10 mouse cellular contexts compared by ENCODE assay signal in genomic region chr5:125005871-125006652, GRCm38 (mm10). TPM values are rescaled to one million over a fixed set of nuclear protein-coding genes. Genes with fewer than 3 reads are reported as not detected.
DNase-seq lines count a peak whose midpoint lies in the region; ATAC-seq lines count a peak whose summit lies in the region.
"Had no signal": no experiment of that assay in that cellular context is flagged by ENCODE, and none has a peak within 500 bp of the region (broad histone marks: within the 10 kb centered on the region; RNA-seq: fewer than 3 reads in every experiment).

No protein-coding gene starts in this region.

- 0 out of 2 replicates have a peak overlapping the region, but pooled peaks have one; percentile 36 for H3K27ac ChIP-seq in heart, embryonic 13.5 days (replicated peaks)
- no peak overlapping the region for H3K27ac ChIP-seq in kidney, embryonic 14.5 days (ENCODE audit: low read depth, low read length)
- no peak overlapping the region for H3K27ac ChIP-seq in embryonic facial prominence, embryonic 14.5 days (replicated peaks; ENCODE audit: low read depth, low read length)
- H3K27ac ChIP-seq: kidney, postnatal 0 days had no signal

- H3K9ac ChIP-seq in heart, embryonic 13.5 days: peak overlapping the region; percentile 45; the same call in 1 of the 2 replicates
- no peak overlapping the region for H3K9ac ChIP-seq in kidney, embryonic 14.5 days (ENCODE audit: low read depth, low read length)
- no peak overlapping the region for H3K9ac ChIP-seq in embryonic facial prominence, embryonic 14.5 days (ENCODE audit: low read depth, low read length)

- peaks cover 18% of the 10 kb centered on the region for H3K36me3 ChIP-seq in heart, embryonic 13.5 days
- peaks cover 3% of the 10 kb centered on the region; the same call in 1 of the 2 replicates for H3K36me3 ChIP-seq in kidney, embryonic 14.5 days (ENCODE audit: control insufficient read depth, insufficient read depth, low read length)
- peaks cover 17% of the 10 kb centered on the region; the same call in 1 of the 2 replicates for H3K36me3 ChIP-seq in embryonic facial prominence, embryonic 14.5 days (ENCODE audit: control insufficient read depth, insufficient read depth, low read length)

- H3K4me2 ChIP-seq in heart, embryonic 13.5 days: peak overlapping the region; percentile 42
- no peak overlapping the region for H3K4me2 ChIP-seq in kidney, embryonic 14.5 days (replicated peaks; ENCODE audit: low read depth, low read length)
- peak overlapping the region; percentile 78 for H3K4me2 ChIP-seq in embryonic facial prominence, embryonic 14.5 days (ENCODE audit: low read depth, low read length)

- 39% methylated on average over 9 of the region's 9 CpGs for WGBS in heart, embryonic 13.5 days
- WGBS in kidney, embryonic 14.5 days: 70% methylated on average over 9 of the region's 9 CpGs
- 52% methylated on average over 9 of the region's 9 CpGs for WGBS in embryonic facial prominence, embryonic 14.5 days

- H3K9me3 ChIP-seq in heart, embryonic 13.5 days: no peaks in the 10 kb centered on the region
- no peaks in the 10 kb centered on the region for H3K9me3 ChIP-seq in kidney, embryonic 14.5 days (ENCODE audit: control insufficient read depth, low read length)
- no peaks in the 10 kb centered on the region for H3K9me3 ChIP-seq in embryonic facial prominence, embryonic 14.5 days (ENCODE audit: control insufficient read depth, low read length)

- H3K4me1 ChIP-seq in heart, embryonic 13.5 days: peaks cover 52% of the 10 kb centered on the region
- H3K4me1 ChIP-seq in kidney, embryonic 14.5 days (ENCODE audit: control insufficient read depth, insufficient read depth, low read length): peaks cover 9% of the 10 kb centered on the region
- H3K4me1 ChIP-seq in embryonic facial prominence, embryonic 14.5 days (ENCODE audit: control insufficient read depth, insufficient read depth, low read length): peaks cover 18% of the 10 kb centered on the region

- peaks cover 37% of the 10 kb centered on the region for H3K27me3 ChIP-seq in heart, embryonic 13.5 days (replicated peaks)
- H3K27me3 ChIP-seq in kidney, embryonic 14.5 days (ENCODE audit: control insufficient read depth, insufficient read depth, low read length): 0 out of 2 replicates have a peak, but pooled peaks cover 5% of the 10 kb centered on the region
- peaks cover 6% of the 10 kb centered on the region for H3K27me3 ChIP-seq in embryonic facial prominence, embryonic 14.5 days (replicated peaks; ENCODE audit: control insufficient read depth, insufficient read depth, low read length)

- no peak overlapping the region for H3K4me3 ChIP-seq in heart, embryonic 13.5 days
- H3K4me3 ChIP-seq in kidney, embryonic 14.5 days (ENCODE audit: low read length): no peak overlapping the region
- H3K4me3 ChIP-seq in embryonic facial prominence, embryonic 14.5 days (ENCODE audit: low read depth, low read length): peak overlapping the region; percentile 50; the same call in 1 of the 2 replicates

- DNase-seq in heart, postnatal 10 days: no peak
- DNase-seq in kidney, postnatal 4 days: peak; percentile 50 to 59
- DNase-seq in Muller cell, postnatal 12 days (ENCODE audit: inconsistent ontology term): peak; percentile 61
- peak; percentile 48 for DNase-seq in embryonic facial prominence, embryonic 14.5 days (ENCODE audit: low spot score)
- DNase-seq in gastrocnemius, adult 18-20 months (ENCODE audit: low spot score): no peak
- DNase-seq: lung, postnatal 36 days; right cerebral cortex, postnatal 4 days had no signal

- peak; percentile 21; the same call in 1 of the 2 replicates for ATAC-seq in heart, embryonic 13.5 days (ENCODE audit: extremely low read depth, insufficient number of reproducible peaks, low FRiP score, low TSS enrichment)
- no peak for ATAC-seq in kidney, embryonic 14.5 days (ENCODE audit: low FRiP score, low TSS enrichment)
- 0 out of 2 replicates have a peak, but pooled peaks have one; percentile 16 for ATAC-seq in embryonic facial prominence, embryonic 14.5 days (ENCODE audit: low read depth)

- intact Hi-C loops in heart, postnatal 10 days (cut with DNase I): no loop called here

RNA-seq across cellular contexts. Expression of gene Rflna, which starts 3.0 kb away (rescaled TPM):
- 1.1 and 1.6 TPM in 2 replicates for polyA plus RNA-seq in heart, embryonic 13.5 days (2015; fragmentation: Nextera tagmentation; extraction: Ambion mirVana)
- total RNA-seq in heart, postnatal 10 days (2021): 1 to 10 TPM; 1.6 to 2.0 TPM
- polyA plus RNA-seq in kidney, embryonic 14.5 days (2014; fragmentation: Nextera tagmentation; extraction: Ambion mirVana): 3.8 and 4.8 TPM in 2 replicates
- 19.3 and 29.0 TPM in 2 replicates for polyA plus RNA-seq in embryonic facial prominence, embryonic 14.5 days (2014; fragmentation: Nextera tagmentation; extraction: Ambion mirVana)
- total RNA-seq in gastrocnemius, adult 18-20 months (2021): not detected

Comparison
In these comparisons a context has a peak if more than half of its experiments do, and no peak if none do; other contexts are left out.
1. DNase-seq: peak in kidney, postnatal 4 days (2 of 2), Muller cell, postnatal 12 days (single experiment) and embryonic facial prominence, embryonic 14.5 days (single experiment); none in heart, postnatal 10 days (0 of 2) and gastrocnemius, adult 18-20 months (single experiment).